17 mouse cellular contexts compared by ENCODE assay signal in the genomic region with DNA sequence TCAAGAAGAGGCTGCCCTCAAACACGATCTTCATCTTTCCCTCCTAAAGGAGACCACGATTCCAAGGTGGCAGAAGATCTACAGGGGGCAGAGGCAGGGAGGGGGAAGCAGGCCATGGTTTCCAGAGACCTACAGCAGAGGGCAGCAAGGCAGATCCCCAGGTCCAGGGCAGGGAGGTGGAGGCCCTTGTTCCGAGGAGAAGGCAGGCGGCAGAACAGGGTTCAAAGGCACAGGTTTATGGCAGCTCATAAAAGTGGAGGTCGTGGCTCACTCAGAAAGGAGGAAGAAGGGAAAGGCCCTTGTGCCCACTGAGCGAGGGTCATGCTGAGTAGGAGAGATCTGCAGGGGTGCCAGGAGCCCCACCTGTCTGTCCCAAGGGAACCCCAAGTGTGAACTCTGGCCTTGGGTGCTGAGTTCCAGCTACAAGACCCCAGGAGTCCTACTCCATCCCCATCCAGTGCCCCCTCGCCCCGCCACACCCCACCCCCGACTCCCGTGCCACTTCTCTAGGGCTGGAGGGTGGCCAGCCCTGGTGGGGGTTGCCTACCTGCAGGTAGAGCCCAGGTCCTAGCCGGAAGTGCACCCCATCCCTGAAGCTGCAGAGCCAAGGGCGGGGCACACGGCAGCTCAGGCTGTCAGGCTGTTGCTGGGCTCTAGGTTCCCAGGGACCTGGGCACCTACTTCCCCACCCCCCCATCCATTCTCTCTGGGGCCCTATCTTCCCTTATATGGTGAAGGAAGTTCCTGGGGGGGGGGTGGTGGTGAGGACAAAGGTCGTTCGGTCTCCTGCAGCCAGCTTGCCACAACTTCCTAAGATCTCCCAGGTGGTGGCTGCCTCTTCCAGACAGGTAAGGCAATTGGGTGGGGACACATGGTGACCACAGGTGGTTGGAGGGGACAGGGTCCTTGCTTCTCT. TPM values are rescaled to one million over a fixed set of nuclear protein-coding genes. Genes with fewer than 3 reads are reported as not detected.
DNase-seq lines count a peak whose midpoint lies in the region; ATAC-seq lines count a peak whose summit lies in the region.
"Had no signal": no experiment of that assay in that cellular context is flagged by ENCODE, and none has a peak within 500 bp of the region (broad histone marks: within the 10 kb centered on the region; RNA-seq: fewer than 3 reads in every experiment).

A gene (plus strand): TSS at position 788 of the 916 bp plus-strand sequence.

- H3K4me3 ChIP-seq in limb, embryonic 10.5 days: peak within 1 kb of the TSS; percentile 22
- H3K4me3 ChIP-seq: forebrain, embryonic 12.5 days; heart, adult 2 months; limb, embryonic 13.5 days had no signal

- no peaks in the 10 kb centered on the region for H3K36me3 ChIP-seq in limb, embryonic 10.5 days
- H3K36me3 ChIP-seq: forebrain, embryonic 12.5 days; limb, embryonic 13.5 days had no signal

- peak within 1 kb of the TSS; percentile 73 for H3K27ac ChIP-seq in limb, embryonic 10.5 days
- H3K27ac ChIP-seq: forebrain, embryonic 12.5 days; heart, adult 2 months; limb, embryonic 13.5 days had no signal

- no peak for ATAC-seq in megakaryocyte-erythroid progenitor cell, adult 5-6 weeks (replicated peaks; ENCODE audit: low FRiP score, low TSS enrichment, poor library complexity, severe bottlenecking)

- 37% methylated on average over 15 of the region's 15 CpGs for WGBS in limb, embryonic 10.5 days

- H3K4me1 ChIP-seq in limb, embryonic 10.5 days: peaks cover 18% of the 10 kb centered on the region
- H3K4me1 ChIP-seq: forebrain, embryonic 12.5 days had no signal

- DNase-seq in kidney, adult 11 months: peak; percentile 56
- DNase-seq in kidney, adult 18-20 months: no peak
- peak; percentile 71 for DNase-seq in kidney, adult 9 months
- DNase-seq in limb, embryonic 10.5 days (ENCODE audit: low spot score): no peak
- DNase-seq in yolk sac, embryonic 10.5 days (ENCODE audit: low spot score): peak; percentile 80
- no peak for DNase-seq in spleen, postnatal 14 days (ENCODE audit: low spot score in 2 of 2)
- DNase-seq in spleen, postnatal 36 days (ENCODE audit: low spot score in 2 of 2): no peak
- DNase-seq: adrenal gland, postnatal 14 days; cerebellum, postnatal 36 days; heart, adult 2 months; lung, adult 18-20 months; right cerebral cortex, adult 18-20 months had no signal

- no peaks in the 10 kb centered on the region for H3K9me3 ChIP-seq in limb, embryonic 10.5 days (replicated peaks)
- H3K9me3 ChIP-seq: forebrain, embryonic 12.5 days; limb, embryonic 13.5 days had no signal

- H3K27me3 ChIP-seq in limb, embryonic 10.5 days (ENCODE audit: low read depth, poor library complexity, severe bottlenecking): no peaks in the 10 kb centered on the region
- H3K27me3 ChIP-seq: forebrain, embryonic 12.5 days; limb, embryonic 13.5 days had no signal

RNA-seq across cellular contexts. Expression of the gene that starts here (rescaled TPM):
- polyA plus RNA-seq in limb, embryonic 10.5 days (2016; fragmentation: Nextera tagmentation; extraction: Ambion mirVana): 0.23 and 0.31 TPM in 2 replicates
- total RNA-seq in megakaryocyte-erythroid progenitor cell, adult 5-6 weeks (2014; fragmentation: Nextera tagmentation): not detected in 2 replicates
- total RNA-seq in megakaryocyte-erythroid progenitor cell, adult 5-6 weeks (2017): not detected in 2 replicates
- total RNA-seq: neutrophil, adult 5-6 weeks had no signal
- polyA plus RNA-seq: spleen, adult 2 months had no signal

Comparison
In these comparisons a context has a peak if more than half of its experiments do, and no peak if none do; other contexts are left out.
1. DNase-seq: peak in kidney, adult 11 months (single experiment), kidney, adult 9 months (single experiment) and yolk sac, embryonic 10.5 days (single experiment); none in kidney, adult 18-20 months (single experiment), limb, embryonic 10.5 days (single experiment), spleen, postnatal 14 days (0 of 2) and spleen, postnatal 36 days (0 of 2).